Mouse (Mus musculus): ENCODE data around the gene Lrriq4. TPM values are rescaled to one million over a fixed set of nuclear protein-coding genes. Genes with fewer than 3 reads are reported as not detected.

Gene Lrriq4
- polyA plus RNA-seq, 1 experiment from 2014 or later = not detected

Other genes starting within 250 kb of the Lrriq4 start
- gene Mecom, start 96.5 kb upstream of the Lrriq4 start, polyA plus RNA-seq (2016; fragmentation: Nextera tagmentation; extraction: Ambion mirVana) = 37.4 and 39.6 TPM in 2 replicates
- gene Actrt3, start 44.6 kb upstream of the Lrriq4 start, polyA plus RNA-seq (2016; fragmentation: Nextera tagmentation; extraction: Ambion mirVana) = 0.11 TPM in 1 of 2 replicates, not detected in the other
- 35.9 and 37.5 TPM in 2 replicates for gene Mynn, start 42.4 kb upstream of the Lrriq4 start, polyA plus RNA-seq (2016; fragmentation: Nextera tagmentation; extraction: Ambion mirVana)
- 1.4 and 2.0 TPM in 2 replicates for gene Lrrc34, start 3.4 kb downstream of the Lrriq4 start, polyA plus RNA-seq (2016; fragmentation: Nextera tagmentation; extraction: Ambion mirVana)
- not detected in 2 replicates for gene Lrrc31, start 55.3 kb downstream of the Lrriq4 start, polyA plus RNA-seq (2016; fragmentation: Nextera tagmentation; extraction: Ambion mirVana)
- not detected in 2 replicates for gene Samd7, start 101.8 kb downstream of the Lrriq4 start, polyA plus RNA-seq (2016; fragmentation: Nextera tagmentation; extraction: Ambion mirVana)
- gene Sec62, start 148.4 kb downstream of the Lrriq4 start, polyA plus RNA-seq (2016; fragmentation: Nextera tagmentation; extraction: Ambion mirVana) = 84.0 and 85.0 TPM in 2 replicates
- gene Gpr160, start 211.4 kb downstream of the Lrriq4 start, polyA plus RNA-seq (2016; fragmentation: Nextera tagmentation; extraction: Ambion mirVana) = 2.1 and 3.2 TPM in 2 replicates